Mouse (Mus musculus) midbrain, embryonic 12.5 days (tissue): ENCODE data around the gene Dnm3. TPM values are rescaled to one million over a fixed set of nuclear protein-coding genes. Genes with fewer than 3 reads are reported as not detected.
A peak's percentile ranks its signal among the peaks of the same experiment; 100 is the strongest.

Experiments
- ATAC-seq: fragments of 200-750 bp; cut with Nextera tagmentation; 2 replicates; pipeline ENCODE4 v1.8.0; 2017; ENCODE audit warnings: low read depth, moderate TSS enrichment, moderate library complexity; ENCODE audit not compliant: low FRiP score
- H3K27ac ChIP-seq: fragments of 300-500 bp; sonication (generic); replicated peaks from 2 replicates; pipeline ENCODE4 v1.5.1; 2016; ENCODE audit warnings: mild to moderate bottlenecking
- H3K27me3 ChIP-seq: fragments of 300-500 bp; sonication (generic); 2 replicates; pipeline ENCODE4 v1.6.1; 2016; ENCODE audit warnings: mild to moderate bottlenecking
- H3K36me3 ChIP-seq: fragments of 300-500 bp; sonication (generic); 2 replicates; pipeline ENCODE4 v1.6.1; 2016
- H3K4me1 ChIP-seq: fragments of 300-500 bp; sonication (generic); 2 replicates; pipeline ENCODE4 v1.6.1; 2016
- H3K4me2 ChIP-seq: fragments of 300-500 bp; sonication (generic); replicated peaks from 2 replicates; pipeline ENCODE4 v1.6.1; 2016; ENCODE audit warnings: mild to moderate bottlenecking, moderate library complexity
- H3K4me3 ChIP-seq: fragments of 300-500 bp; sonication (generic); 2 replicates; pipeline ENCODE4 v1.5.1; 2016; ENCODE audit warnings: mild to moderate bottlenecking
- H3K9ac ChIP-seq: fragments of 300-500 bp; sonication (generic); replicated peaks from 2 replicates; pipeline ENCODE4 v1.6.1; 2016; ENCODE audit warnings: mild to moderate bottlenecking, moderate library complexity
- H3K9me3 ChIP-seq: fragments of 300-500 bp; sonication (generic); 2 replicates; pipeline ENCODE4 v1.6.1; 2016; ENCODE audit warnings: mild to moderate bottlenecking
- WGBS: fragments of 180-500 bp; shearing (Covaris S2); methylation state at CpG from one replicate; pipeline ENCODE4 v1.1.7; 2016; 5-methylcytosine and 5-hydroxymethylcytosine counted together
- polyA plus RNA-seq: library from polyadenylated mRNA; unstranded; fragments of >200 nt; fragmentation: Nextera tagmentation; extraction: Ambion mirVana; gene quantifications from 2 replicates; pipeline ENCODE4 v1.2.1, GENCODE M21; 2016

Dnm3 gene
- polyA plus RNA-seq, 1 experiment from 2014 or later = 14.2 TPM

- H3K9me3 ChIP-seq = no peaks in the 10 kb centered on the region
- no peak overlapping the region for H3K4me3 ChIP-seq
- 89% methylated on average over 7 of the region's 7 CpGs for WGBS
- no peak overlapping the region for H3K4me2 ChIP-seq
- H3K9ac ChIP-seq = no peak overlapping the region
- no peaks in the 10 kb centered on the region for H3K27me3 ChIP-seq
- no peaks in the 10 kb centered on the region for H3K36me3 ChIP-seq
- no peak for ATAC-seq
- H3K4me1 ChIP-seq = peaks cover 4% of the 10 kb centered on the region; the same call in 1 of the 2 replicates
- H3K27ac ChIP-seq = no peak overlapping the region
Measured at GRCm38 (mm10) chr1:162142285-162142684, 335.5 kb downstream of the Dnm3 start.

DNA sequence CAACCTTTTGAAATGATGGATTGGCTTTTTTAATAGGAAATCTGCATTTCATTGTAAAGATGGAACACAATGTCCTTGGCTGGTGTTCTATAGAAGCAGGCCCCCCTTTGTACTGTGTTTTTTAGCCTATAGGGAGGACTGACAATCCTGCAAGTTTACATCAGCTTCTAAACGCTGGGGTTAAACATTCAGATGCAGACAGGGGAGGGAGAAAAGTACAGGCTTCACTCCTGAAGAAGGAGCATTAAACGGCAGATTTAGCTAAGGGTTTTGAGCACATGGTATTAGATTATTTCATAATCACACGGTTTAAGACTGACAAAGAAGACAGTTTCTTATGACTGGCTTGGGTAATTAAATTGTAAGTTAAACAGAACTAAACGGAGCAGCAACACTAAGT is 341.5 kb downstream of the Dnm3 start:
- H3K4me1 ChIP-seq = 0 out of 2 replicates have a peak, but pooled peaks cover 2% of the 10 kb centered on the region
- peak; percentile 75; the same call in 1 of the 2 replicates for ATAC-seq
- 32% methylated on average over 4 of the region's 4 CpGs for WGBS
- 0 out of 2 replicates have a peak overlapping the region, but pooled peaks have one; percentile 35 for H3K27ac ChIP-seq
- H3K4me2 ChIP-seq = no peak overlapping the region
- H3K36me3 ChIP-seq = no peaks in the 10 kb centered on the region
- no peak overlapping the region for H3K9ac ChIP-seq
- H3K4me3 ChIP-seq = no peak overlapping the region
- no peaks in the 10 kb centered on the region for H3K9me3 ChIP-seq
- H3K27me3 ChIP-seq = no peaks in the 10 kb centered on the region

GRCm38 (mm10) chr1:162135451-162136213 is 342.2 kb downstream of the Dnm3 start:
- Histone ChIP-seq H3K4me3 (no peak overlapping the region), H3K4me2 (no peak overlapping the region), H3K9ac (no peak overlapping the region), H3K4me1 (peaks cover 5% of the 10 kb centered on the region; the same call in 1 of the 2 replicates), H3K36me3 (no peaks in the 10 kb centered on the region), H3K27ac (peak overlapping the region; percentile 60), H3K9me3 (no peaks in the 10 kb centered on the region), H3K27me3 (no peaks in the 10 kb centered on the region)
- 56% methylated on average over 11 of the region's 11 CpGs for WGBS
- peak; percentile 75 for ATAC-seq

- Histone ChIP-seq H3K27ac (no peak overlapping the region), H3K9me3 (no peaks in the 10 kb centered on the region), H3K4me3 (no peak overlapping the region), H3K4me1 (peaks cover 7% of the 10 kb centered on the region; the same call in 1 of the 2 replicates), H3K4me2 (no peak overlapping the region), H3K27me3 (no peaks in the 10 kb centered on the region), H3K9ac (no peak overlapping the region), H3K36me3 (no peaks in the 10 kb centered on the region)
- 78% methylated on average over 3 of the region's 3 CpGs for WGBS
- no peak for ATAC-seq
Measured at GRCm38 (mm10) chr1:162134651-162135066, 343.2 kb downstream of the Dnm3 start.

DNA sequence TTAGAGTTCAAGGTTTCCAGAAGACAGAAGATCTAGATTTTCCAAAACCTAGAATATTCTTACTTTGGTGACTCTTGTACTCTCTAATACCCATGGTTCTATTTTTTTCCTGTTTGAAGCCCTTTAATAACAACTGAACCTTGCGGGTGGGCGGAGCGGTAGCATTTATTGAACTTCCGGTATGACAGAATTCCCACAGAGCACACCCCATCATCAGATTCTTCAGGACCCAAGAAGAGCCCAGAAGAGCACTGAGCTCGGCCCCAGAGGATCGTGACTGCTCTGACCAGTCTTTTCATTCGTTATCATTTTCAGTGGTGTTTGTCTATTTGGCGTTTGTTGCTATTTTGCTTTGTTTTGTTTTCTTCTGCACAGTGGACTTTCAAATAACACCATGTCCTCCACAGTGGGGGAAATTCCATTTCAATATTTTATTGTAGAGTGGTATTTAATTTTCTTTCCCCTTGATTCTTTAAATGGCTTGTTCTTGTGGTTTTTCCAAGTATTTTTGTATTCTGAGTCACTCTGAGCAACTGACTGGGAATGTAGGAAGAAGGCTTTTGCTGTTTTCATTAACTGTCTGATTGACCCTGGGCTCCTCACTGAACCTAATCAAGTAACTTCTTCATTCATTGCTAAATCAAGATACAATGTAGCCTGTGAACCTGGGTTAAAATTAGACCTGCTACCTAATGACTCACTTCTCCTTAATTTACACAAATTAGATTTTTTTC is 344.8 kb downstream of the Dnm3 start:
- no peak overlapping the region for H3K27ac ChIP-seq
- H3K27me3 ChIP-seq = no peaks in the 10 kb centered on the region
- peaks cover 7% of the 10 kb centered on the region; the same call in 1 of the 2 replicates for H3K4me1 ChIP-seq
- no peaks in the 10 kb centered on the region for H3K9me3 ChIP-seq
- WGBS = 92% methylated on average over 8 of the region's 8 CpGs
- no peak overlapping the region for H3K4me2 ChIP-seq
- H3K36me3 ChIP-seq = no peaks in the 10 kb centered on the region
- no peak for ATAC-seq
- no peak overlapping the region for H3K9ac ChIP-seq
- no peak overlapping the region for H3K4me3 ChIP-seq

- ATAC-seq = no peak
- H3K9me3 ChIP-seq = no peaks in the 10 kb centered on the region
- no peak overlapping the region for H3K27ac ChIP-seq
- no peak overlapping the region for H3K9ac ChIP-seq
- no peaks in the 10 kb centered on the region for H3K27me3 ChIP-seq
- no peak overlapping the region for H3K4me2 ChIP-seq
- H3K4me3 ChIP-seq = no peak overlapping the region
- peaks cover 6% of the 10 kb centered on the region; the same call in 1 of the 2 replicates for H3K4me1 ChIP-seq
- H3K36me3 ChIP-seq = no peaks in the 10 kb centered on the region
- WGBS = 81% methylated on average over 8 of the region's 8 CpGs
Measured at GRCm38 (mm10) chr1:162126856-162127792, 350.7 kb downstream of the Dnm3 start.

- Histone ChIP-seq H3K4me2 (no peak overlapping the region), H3K4me3 (no peak overlapping the region), H3K9me3 (no peaks in the 10 kb centered on the region), H3K9ac (no peak overlapping the region), H3K27ac (no peak overlapping the region), H3K36me3 (no peaks in the 10 kb centered on the region), H3K4me1 (0 out of 2 replicates have a peak, but pooled peaks cover 3% of the 10 kb centered on the region), H3K27me3 (no peaks in the 10 kb centered on the region)
- ATAC-seq = no peak
- 74% methylated on average over 3 of the region's 3 CpGs for WGBS
Measured at GRCm38 (mm10) chr1:162124396-162124795, 353.4 kb downstream of the Dnm3 start.

DNA sequence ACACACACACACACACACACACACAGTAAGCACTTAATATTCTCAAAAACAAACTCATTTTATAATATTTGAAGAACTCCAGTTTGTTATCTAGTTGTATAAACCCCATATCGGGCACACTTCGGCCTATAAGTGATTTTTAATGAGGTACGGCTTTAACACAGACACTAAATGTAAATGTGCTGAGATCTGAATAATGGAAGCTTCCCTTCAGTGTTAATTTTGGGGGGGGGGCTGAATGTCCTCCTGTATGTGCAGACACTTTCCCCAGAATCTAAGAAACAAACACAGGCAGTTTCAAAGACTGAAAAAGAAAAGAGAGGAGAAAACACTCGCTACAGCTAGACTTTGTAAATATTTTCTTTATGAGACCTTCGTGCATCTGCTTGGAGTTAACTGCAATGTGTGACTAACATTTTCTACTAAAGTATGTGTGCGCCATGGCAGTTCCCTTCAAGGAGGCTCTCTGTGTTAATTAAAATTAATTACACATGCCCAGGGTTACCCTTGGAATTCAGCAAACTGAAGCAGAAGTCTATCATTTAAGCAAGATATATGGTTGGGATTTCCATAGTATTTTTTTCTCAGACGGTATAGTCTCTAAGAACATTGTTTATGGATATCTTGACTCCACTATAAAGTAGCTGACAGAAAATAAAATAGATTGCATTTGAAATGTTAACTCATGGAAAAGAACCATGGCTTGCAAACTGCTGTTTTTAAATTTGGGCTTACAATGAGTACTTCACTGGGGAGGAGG is 356.2 kb downstream of the Dnm3 start:
- no peak for ATAC-seq
- H3K9ac ChIP-seq = no peak overlapping the region
- no peaks in the 10 kb centered on the region for H3K9me3 ChIP-seq
- no peak overlapping the region for H3K4me3 ChIP-seq
- 0 out of 2 replicates have a peak, but pooled peaks cover 3% of the 10 kb centered on the region for H3K4me1 ChIP-seq
- 78% methylated on average over 7 of the region's 7 CpGs for WGBS
- no peaks in the 10 kb centered on the region for H3K27me3 ChIP-seq
- no peak overlapping the region for H3K4me2 ChIP-seq
- no peak overlapping the region for H3K27ac ChIP-seq
- no peaks in the 10 kb centered on the region for H3K36me3 ChIP-seq

GRCm38 (mm10) chr1:162109437-162109813 is 368.4 kb downstream of the Dnm3 start:
- H3K4me3 ChIP-seq = no peak overlapping the region
- peaks cover 17% of the 10 kb centered on the region; the same call in 1 of the 2 replicates for H3K4me1 ChIP-seq
- H3K36me3 ChIP-seq = no peaks in the 10 kb centered on the region
- H3K27ac ChIP-seq = no peak overlapping the region
- H3K9ac ChIP-seq = no peak overlapping the region
- no peaks in the 10 kb centered on the region for H3K9me3 ChIP-seq
- no peak overlapping the region for H3K4me2 ChIP-seq
- WGBS = 63% methylated on average over 7 of the region's 7 CpGs
- H3K27me3 ChIP-seq = no peaks in the 10 kb centered on the region
- ATAC-seq = peak; percentile 46; the same call in 1 of the 2 replicates

GRCm38 (mm10) chr1:162108726-162109436 is 369.0 kb downstream of the Dnm3 start:
- H3K4me3 ChIP-seq = no peak overlapping the region
- no peak overlapping the region for H3K9ac ChIP-seq
- ATAC-seq = peak; percentile 67
- 33% methylated on average over 6 of the region's 6 CpGs for WGBS
- no peaks in the 10 kb centered on the region for H3K9me3 ChIP-seq
- no peak overlapping the region for H3K27ac ChIP-seq
- no peaks in the 10 kb centered on the region for H3K27me3 ChIP-seq
- H3K4me1 ChIP-seq = peaks cover 17% of the 10 kb centered on the region; the same call in 1 of the 2 replicates
- H3K4me2 ChIP-seq = no peak overlapping the region
- no peaks in the 10 kb centered on the region for H3K36me3 ChIP-seq
